Mouse (Mus musculus) midbrain, embryonic 14.5 days (tissue): ENCODE results near the gene Scn1b. TPM values are rescaled to one million over a fixed set of nuclear protein-coding genes. Genes with fewer than 3 reads are reported as not detected.
A peak's percentile ranks its signal among the peaks of the same experiment; 100 is the strongest.

Experiments
- ATAC-seq: fragments of 200-750 bp; cut with Nextera tagmentation; 2 replicates; pipeline ENCODE4 v1.8.0; 2017; ENCODE audit warnings: moderate number of reproducible peaks, moderate library complexity; ENCODE audit not compliant: low FRiP score, low TSS enrichment
- DNase-seq: peaks from one replicate; pipeline ENCODE4 v3.0.0-alpha.2; 2015
- H3K27ac ChIP-seq: fragments of 300-500 bp; sonication (generic); replicated peaks from 2 replicates; pipeline ENCODE4 v1.5.1; 2014; ENCODE audit warnings: mild to moderate bottlenecking, low read depth, low read length, moderate library complexity
- H3K27me3 ChIP-seq: fragments of 300-500 bp; sonication (generic); 2 replicates; pipeline ENCODE4 v1.6.1; 2014; ENCODE audit warnings: low read length, control low read depth, mixed read lengths; ENCODE audit not compliant: control insufficient read depth, insufficient read depth
- H3K36me3 ChIP-seq: fragments of 300-500 bp; sonication (generic); 2 replicates; pipeline ENCODE4 v1.6.1; 2014; ENCODE audit warnings: low read length, control low read depth; ENCODE audit not compliant: control insufficient read depth, insufficient read depth
- H3K4me1 ChIP-seq: fragments of 300-500 bp; sonication (generic); 2 replicates; pipeline ENCODE4 v1.6.1; 2014; ENCODE audit warnings: mild to moderate bottlenecking, antibody characterized with exemption, low read length, control low read depth; ENCODE audit not compliant: control insufficient read depth, insufficient read depth
- H3K4me2 ChIP-seq: fragments of 300-500 bp; sonication (generic); 2 replicates; pipeline ENCODE4 v1.6.1; 2014; ENCODE audit warnings: mild to moderate bottlenecking, low read length, moderate library complexity
- H3K4me3 ChIP-seq: fragments of 300-500 bp; sonication (generic); replicated peaks from 2 replicates; pipeline ENCODE4 v1.5.1; 2014; ENCODE audit warnings: low read depth, low read length
- H3K9ac ChIP-seq: fragments of 300-500 bp; sonication (generic); replicated peaks from 2 replicates; pipeline ENCODE4 v1.6.1; 2014; ENCODE audit warnings: mild to moderate bottlenecking, low read length, moderate library complexity
- H3K9me3 ChIP-seq: fragments of 300-500 bp; sonication (generic); 2 replicates; pipeline ENCODE4 v1.6.1; 2016; ENCODE audit warnings: low read length, control low read depth, mixed read lengths; ENCODE audit not compliant: control insufficient read depth
- whole genome bisulfite sequencing: fragments of 180-500 bp; shearing (Covaris S2); extraction: QIAGEN DNeasy Blood & Tissue Kit; methylation state at CpG from one replicate; pipeline ENCODE4 v1.1.7; 2014; 5-methylcytosine and 5-hydroxymethylcytosine counted together
- polyA plus RNA-seq: library from polyadenylated mRNA; unstranded; fragments of >200 nt; fragmentation: Nextera tagmentation; extraction: Ambion mirVana; gene quantifications from 2 replicates; pipeline ENCODE4 v1.2.1, GENCODE M21; 2014

Gene Scn1b
- polyA plus RNA-seq, result 5.6 TPM in 2 replicates

- Histone ChIP-seq H3K9me3 (no peaks in the 10 kb centered on the region), H3K4me2 (peak within 1 kb of the TSS; percentile 93), H3K9ac (peak within 1 kb of the TSS; percentile 65), H3K4me3 (peak within 1 kb of the TSS; percentile 52), H3K4me1 (no peaks in the 10 kb centered on the region), H3K27ac (no peak within 1 kb of the TSS; the same call in 1 of the 2 replicates), H3K27me3 (peaks cover 16% of the 10 kb centered on the region; the same call in 1 of the 2 replicates), H3K36me3 (peaks cover 41% of the 10 kb centered on the region)
- peak; percentile 65 for DNase-seq
- ATAC-seq, result peak; percentile 26; the same call in 1 of the 2 replicates
- 2% methylated on average over 46 of the region's 60 CpGs for WGBS
Observed at GRCm38 (mm10) chr7:31126851-31127724, at the start of gene Scn1b. Scn1b (minus strand) TSS chr7:31127003.

- H3K4me2 ChIP-seq, result no peak overlapping the region
- H3K27me3 ChIP-seq, result no peaks in the 10 kb centered on the region; the same call in 1 of the 2 replicates
- H3K4me3 ChIP-seq, result no peak overlapping the region
- 81% methylated on average over 3 of the region's 3 CpGs for WGBS
- no peaks in the 10 kb centered on the region for H3K4me1 ChIP-seq
- no peaks in the 10 kb centered on the region for H3K9me3 ChIP-seq
- H3K36me3 ChIP-seq, result no peaks in the 10 kb centered on the region
- no peak overlapping the region for H3K27ac ChIP-seq
- no peak overlapping the region for H3K9ac ChIP-seq
- ATAC-seq (no peak), DNase-seq (no peak)
Observed at GRCm38 (mm10) chr7:31175096-31175495, 48.3 kb upstream of the Scn1b start.

GRCm38 (mm10) chr7:31174466-31174865 lies 47.7 kb upstream of the Scn1b start:
- no peak overlapping the region for H3K27ac ChIP-seq
- no peaks in the 10 kb centered on the region; the same call in 1 of the 2 replicates for H3K27me3 ChIP-seq
- no peak overlapping the region for H3K9ac ChIP-seq
- H3K9me3 ChIP-seq, result no peaks in the 10 kb centered on the region
- no peaks in the 10 kb centered on the region for H3K36me3 ChIP-seq
- H3K4me2 ChIP-seq, result no peak overlapping the region
- ATAC-seq (no peak), DNase-seq (no peak)
- WGBS, result 84% methylated on average over 8 of the region's 8 CpGs
- no peaks in the 10 kb centered on the region for H3K4me1 ChIP-seq
- no peak overlapping the region for H3K4me3 ChIP-seq

GRCm38 (mm10) chr7:31172238-31172637 lies 45.4 kb upstream of the Scn1b start:
- Histone ChIP-seq H3K9ac (no peak overlapping the region), H3K9me3 (no peaks in the 10 kb centered on the region), H3K4me2 (no peak overlapping the region), H3K27me3 (no peaks in the 10 kb centered on the region), H3K36me3 (no peaks in the 10 kb centered on the region), H3K4me1 (no peaks in the 10 kb centered on the region), H3K27ac (no peak overlapping the region), H3K4me3 (no peak overlapping the region)
- ATAC-seq (no peak), DNase-seq (peak; percentile 51)
- 15% methylated on average over 2 of the region's 2 CpGs for WGBS

- Histone ChIP-seq H3K4me2 (no peak overlapping the region), H3K9me3 (no peaks in the 10 kb centered on the region), H3K36me3 (no peaks in the 10 kb centered on the region), H3K4me3 (no peak overlapping the region), H3K27me3 (no peaks in the 10 kb centered on the region), H3K9ac (no peak overlapping the region), H3K27ac (no peak overlapping the region), H3K4me1 (no peaks in the 10 kb centered on the region)
- ATAC-seq (no peak), DNase-seq (no peak)
- WGBS, result 97% methylated on average over 9 of the region's 9 CpGs
Observed at GRCm38 (mm10) chr7:31170520-31170919, 43.7 kb upstream of the Scn1b start.

- H3K4me1 ChIP-seq, result no peaks in the 10 kb centered on the region
- WGBS, result 72% methylated on average over 8 of the region's 8 CpGs
Observed at GRCm38 (mm10) chr7:31168412-31168811, 41.6 kb upstream of the Scn1b start.

GRCm38 (mm10) chr7:31164748-31165147 lies 37.9 kb upstream of the Scn1b start:
- Histone ChIP-seq H3K4me1 (no peaks in the 10 kb centered on the region), H3K4me2 (no peak overlapping the region), H3K27ac (no peak overlapping the region), H3K36me3 (no peaks in the 10 kb centered on the region), H3K4me3 (no peak overlapping the region), H3K27me3 (no peaks in the 10 kb centered on the region), H3K9ac (no peak overlapping the region), H3K9me3 (no peaks in the 10 kb centered on the region)
- DNase-seq, result no peak
- ATAC-seq, result no peak
- 76% methylated on average over 1 of the region's 1 CpGs for WGBS

More at GRCm38 (mm10) chr7:31168412-31168811, 41.6 kb upstream of the Scn1b start:
- no peak overlapping the region for H3K9ac ChIP-seq
- ATAC-seq (no peak), DNase-seq (no peak)
- no peaks in the 10 kb centered on the region for H3K36me3 ChIP-seq
- no peaks in the 10 kb centered on the region for H3K27me3 ChIP-seq
- no peaks in the 10 kb centered on the region for H3K9me3 ChIP-seq
- H3K4me2 ChIP-seq, result no peak overlapping the region
- H3K27ac ChIP-seq, result no peak overlapping the region
- H3K4me3 ChIP-seq, result no peak overlapping the region

- Histone ChIP-seq H3K36me3 (no peaks in the 10 kb centered on the region), H3K4me1 (no peaks in the 10 kb centered on the region), H3K9me3 (no peaks in the 10 kb centered on the region), H3K9ac (no peak overlapping the region), H3K4me2 (no peak overlapping the region), H3K27ac (no peak overlapping the region), H3K27me3 (no peaks in the 10 kb centered on the region), H3K4me3 (no peak overlapping the region)
- DNase-seq (no peak), ATAC-seq (no peak)
- WGBS, result 54% methylated on average over 3 of the region's 3 CpGs
Observed at GRCm38 (mm10) chr7:31163666-31164577, 37.1 kb upstream of the Scn1b start.
